Mouse (Mus musculus) granulocyte monocyte progenitor cell, adult 5-6 weeks (primary cell): ENCODE results near the gene Rnf7. TPM values are rescaled to one million over a fixed set of nuclear protein-coding genes. Genes with fewer than 3 reads are reported as not detected.
"Not testable (repeated sequence)": the region's sequence is repeated elsewhere in the genome, so short reads cannot be mapped to it uniquely, and the experiment has no call there.

Source experiments
- ATAC-seq: replicated peaks from 2 replicates; pipeline ENCODE4 v1.8.0; 2016; ENCODE audit warnings: mild to moderate bottlenecking, moderate TSS enrichment, inconsistent platforms; ENCODE audit not compliant: poor library complexity, severe bottlenecking
- total RNA-seq, 2 experiments: library from RNA; stranded (forward) in 1 of 2; stranded (reverse) in 1 of 2; fragments of 200-712, 200-1000 nt in 1 of 2; fragments of >200 nt in 1 of 2; fragmentation: Nextera tagmentation in 1 of 2; gene quantifications; 2 replicates each; pipeline ENCODE4 v1.2.3; 2014 to 2017

The Rnf7 gene
- 109 and 110 TPM in 2 replicates for total RNA-seq (2014; fragmentation: Nextera tagmentation)
- 53.9 and 72.0 TPM in 2 replicates for total RNA-seq (2017)

DNA sequence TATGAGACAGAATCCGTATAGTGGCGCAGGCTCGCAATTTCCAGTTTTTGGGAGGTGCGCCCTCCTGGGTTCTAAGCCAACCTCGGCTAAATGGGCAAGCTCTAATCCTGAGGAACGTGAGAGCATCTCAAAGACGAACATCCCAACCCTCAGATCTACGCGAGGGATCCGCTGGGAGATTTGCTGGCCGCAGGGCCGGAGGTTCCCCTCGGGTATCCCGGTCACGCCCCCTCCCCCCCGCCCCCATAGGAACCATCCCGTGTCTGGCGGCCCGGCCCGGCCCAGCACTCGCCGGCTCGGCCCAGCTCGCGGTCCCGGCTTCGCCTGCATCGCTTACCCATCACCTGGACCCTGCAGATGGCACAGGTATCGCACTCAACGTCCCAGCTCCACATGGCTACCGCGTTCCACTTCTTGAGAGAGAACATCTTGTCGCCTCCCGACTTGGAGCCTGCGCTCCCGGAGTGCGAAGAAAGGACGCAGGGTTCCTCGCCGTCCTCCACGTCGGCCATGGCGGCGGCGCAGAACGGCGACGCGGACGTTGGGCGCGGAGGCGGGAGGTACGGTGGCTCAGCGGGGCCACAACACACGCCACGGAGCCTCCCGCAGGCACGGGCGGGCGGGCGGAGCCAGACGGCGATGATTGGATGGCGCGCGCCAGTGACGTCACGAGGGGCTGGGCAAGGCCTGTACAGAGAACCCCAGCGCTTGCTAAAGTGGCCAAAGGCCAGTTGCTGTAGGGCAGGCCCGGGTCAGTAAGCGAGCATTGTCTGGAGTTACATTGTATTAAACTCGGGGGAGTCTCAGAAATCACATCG is at the start of gene Rnf7:
Gene Rnf7, minus strand, starts transcription at position 605 of the 818 bp plus-strand sequence.
- peak; percentile 99 for ATAC-seq

DNA sequence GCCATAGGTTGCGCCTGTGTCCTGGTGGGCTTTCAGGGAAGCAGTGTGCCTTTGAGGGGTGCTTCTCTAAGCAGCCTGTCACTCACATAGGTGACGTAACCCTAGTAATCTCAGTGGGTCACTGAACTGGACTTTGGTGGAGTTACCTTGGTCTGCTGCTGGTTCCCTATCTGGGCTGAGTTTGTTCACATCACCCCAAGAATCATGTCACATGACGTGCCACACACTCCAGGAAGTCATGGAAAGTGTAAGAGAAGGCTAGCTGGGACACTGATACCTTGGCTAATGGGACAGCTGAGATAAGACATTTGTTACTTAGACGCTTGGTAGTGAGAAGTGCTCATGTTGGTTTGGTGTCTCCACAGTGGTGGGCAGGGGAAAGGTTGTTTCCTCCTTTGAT is 47.5 kb upstream of the Rnf7 start:
- ATAC-seq = peak; percentile 13; the same call in 1 of the 2 replicates

DNA sequence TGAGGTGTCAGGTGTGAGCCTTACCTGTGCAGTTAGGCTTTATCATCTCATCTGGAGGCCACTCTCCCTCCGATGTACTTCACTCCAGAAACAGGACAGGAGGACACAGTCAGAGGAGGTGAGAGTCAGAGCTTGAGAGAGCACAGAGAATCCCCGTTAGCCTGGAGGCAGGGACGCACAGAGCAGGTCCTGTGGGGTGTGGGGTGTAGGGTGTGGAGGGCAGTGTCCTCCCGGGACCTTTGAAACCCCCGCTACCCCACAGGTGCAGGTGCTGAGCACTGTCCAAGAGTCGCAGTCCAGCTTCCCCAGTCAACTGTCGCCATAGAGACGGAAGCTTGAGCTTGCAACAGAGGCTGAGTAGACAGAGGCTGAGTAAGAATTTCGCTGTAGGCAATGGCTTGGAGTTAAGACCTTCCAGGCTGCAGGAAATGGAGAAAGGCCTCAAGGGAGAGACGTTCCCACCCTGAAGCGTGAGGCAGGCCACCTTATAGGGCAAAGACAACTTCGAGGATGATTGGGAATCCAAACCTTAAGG is 46.6 kb upstream of the Rnf7 start, which contains the start of gene Gm28729:
Gene Gm28729, minus strand, starts transcription at position 293 of the 535 bp plus-strand sequence.
- peak; percentile 67 for ATAC-seq

DNA sequence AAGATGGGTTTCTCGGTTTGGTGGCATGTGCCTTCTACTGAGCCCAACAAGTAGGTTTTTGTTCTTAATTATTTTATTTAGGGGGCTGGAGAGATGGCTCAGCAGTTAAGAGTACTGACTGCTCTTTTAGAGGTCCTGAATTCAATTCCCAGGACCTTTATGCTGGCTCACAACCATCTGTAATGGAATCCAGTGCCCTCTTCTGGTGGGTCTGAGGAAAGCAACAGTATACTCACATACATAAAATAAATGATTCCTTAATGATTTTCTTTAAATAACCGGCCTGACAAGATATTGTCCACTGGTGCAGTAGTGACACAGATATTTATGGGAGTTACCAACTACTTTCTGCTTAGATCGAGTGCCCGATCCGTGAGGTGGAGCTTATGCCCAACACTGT is 44.7 kb upstream of the Rnf7 start:
- ATAC-seq = no peak

DNA sequence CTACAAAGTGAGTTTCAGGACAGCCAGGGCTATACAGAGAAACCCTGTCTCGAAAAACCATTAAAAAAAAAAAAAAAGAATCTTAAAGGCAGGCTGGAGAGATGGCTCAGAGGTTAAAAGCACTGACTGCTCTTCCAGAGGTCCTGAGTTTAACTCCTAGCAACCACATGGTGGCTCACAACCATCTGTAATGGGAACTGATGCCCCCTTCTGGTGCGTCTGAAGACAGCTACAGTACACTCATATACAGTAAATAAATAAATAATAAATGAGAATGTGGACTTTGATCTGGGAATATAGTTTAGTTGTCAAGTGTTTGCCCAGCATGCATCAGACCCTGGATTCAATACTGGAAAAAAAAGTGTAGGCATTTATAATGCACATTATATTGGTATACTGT is 43.1 kb upstream of the Rnf7 start:
- not testable (repeated sequence) for ATAC-seq

DNA sequence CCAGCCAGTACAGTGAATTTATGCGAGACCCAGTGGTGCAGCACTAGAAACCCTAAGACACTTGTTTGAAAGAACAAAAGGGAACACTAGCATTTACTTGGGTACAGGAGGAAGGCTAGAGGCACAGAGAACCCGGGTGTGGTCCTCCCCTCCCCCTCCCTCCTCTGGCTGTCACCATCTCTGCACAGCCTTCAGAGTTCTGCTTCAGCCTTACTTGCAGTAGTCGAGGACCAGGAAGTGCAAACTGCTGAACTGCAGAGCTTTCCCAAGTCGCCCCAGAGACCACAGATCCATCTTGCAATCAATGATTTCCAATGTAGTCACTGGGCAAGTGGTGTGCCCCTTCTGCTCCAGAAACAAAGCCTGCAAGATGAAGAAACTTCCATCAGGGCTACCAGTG is 39.0 kb upstream of the Rnf7 start:
- peak; percentile 91 for ATAC-seq

DNA sequence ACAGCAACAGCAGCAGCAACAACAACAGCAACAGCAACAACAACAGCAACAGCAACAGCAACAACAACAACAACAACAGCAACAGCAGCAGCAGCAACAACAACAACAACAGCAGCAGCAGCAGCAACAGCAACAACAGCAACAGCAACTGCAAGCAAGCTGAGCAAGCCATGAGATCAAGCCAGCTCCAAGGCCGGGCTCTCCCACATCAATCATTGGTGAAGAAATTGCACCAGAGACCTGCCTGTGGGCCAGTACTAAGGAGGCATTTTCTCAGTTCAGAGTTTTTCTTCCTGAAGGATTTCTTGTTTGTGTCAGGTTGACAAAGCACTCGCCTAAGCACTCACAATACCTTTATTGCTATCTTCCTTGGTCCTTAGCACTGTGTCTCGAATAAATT is 38.3 kb upstream of the Rnf7 start:
- ATAC-seq = no peak

DNA sequence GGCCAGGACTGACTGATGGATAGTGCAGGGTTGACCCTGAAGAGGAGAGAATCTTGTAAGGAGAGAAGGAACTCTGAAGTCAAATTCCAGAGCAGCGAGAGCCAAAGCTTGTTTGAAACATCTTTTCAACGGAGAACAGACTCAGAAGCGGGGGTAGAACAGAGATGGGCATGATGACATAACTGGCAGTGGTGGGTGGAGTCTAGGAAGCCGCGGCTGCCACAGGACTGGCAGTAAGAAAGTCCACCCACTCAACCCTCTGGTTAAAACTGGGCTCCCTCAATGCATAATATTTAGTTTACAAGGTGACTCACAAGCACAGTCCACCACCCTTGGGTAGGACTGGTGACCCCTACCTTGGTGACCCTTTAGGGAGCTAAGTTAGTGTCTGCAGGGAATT is 37.3 kb upstream of the Rnf7 start:
- ATAC-seq = peak; percentile 71

DNA sequence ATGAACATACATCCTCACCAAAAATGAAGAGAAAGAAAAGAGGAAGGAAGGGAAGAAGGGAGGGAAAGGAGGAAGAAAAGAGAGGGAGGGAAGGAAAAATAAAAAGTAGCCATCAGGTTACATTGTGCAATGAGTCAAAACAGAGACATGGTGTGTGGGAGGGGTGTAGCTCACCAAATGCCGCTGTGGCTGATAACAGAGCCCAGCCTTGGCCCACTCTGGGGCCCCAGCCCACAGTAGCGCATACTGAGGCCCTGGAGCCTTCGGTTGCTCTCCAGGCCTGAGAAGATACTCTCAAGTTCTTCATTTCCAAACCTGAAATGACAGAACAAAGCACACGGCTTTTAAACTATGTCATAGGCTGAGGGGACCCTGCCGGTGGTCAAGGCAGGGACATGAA is 35.8 kb upstream of the Rnf7 start:
- ATAC-seq = no peak

DNA sequence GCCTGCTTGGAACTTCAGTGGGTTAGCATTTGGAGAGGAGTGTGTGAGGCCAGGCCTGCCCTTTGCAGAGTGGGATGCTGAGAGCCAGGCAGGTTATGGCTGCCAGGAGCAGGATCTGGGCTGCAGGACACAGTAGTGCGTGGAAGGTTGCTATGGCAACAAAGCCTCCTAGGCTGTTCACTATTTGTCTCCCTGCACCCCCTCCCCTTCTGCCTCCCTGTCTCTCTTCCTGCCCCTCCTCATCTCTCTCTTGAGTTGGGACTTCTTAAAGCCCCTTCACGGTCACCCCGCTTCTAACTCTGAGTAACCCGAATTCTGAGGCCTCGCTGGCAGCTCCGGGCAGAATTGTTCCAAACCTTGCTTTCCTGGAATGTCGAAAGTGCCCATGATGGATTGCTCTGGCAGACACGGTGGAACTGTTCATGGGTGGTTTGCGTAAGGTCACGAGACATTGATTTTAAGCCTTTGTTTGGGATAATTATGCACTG is 27.6 kb upstream of the Rnf7 start:
- no peak for ATAC-seq

DNA sequence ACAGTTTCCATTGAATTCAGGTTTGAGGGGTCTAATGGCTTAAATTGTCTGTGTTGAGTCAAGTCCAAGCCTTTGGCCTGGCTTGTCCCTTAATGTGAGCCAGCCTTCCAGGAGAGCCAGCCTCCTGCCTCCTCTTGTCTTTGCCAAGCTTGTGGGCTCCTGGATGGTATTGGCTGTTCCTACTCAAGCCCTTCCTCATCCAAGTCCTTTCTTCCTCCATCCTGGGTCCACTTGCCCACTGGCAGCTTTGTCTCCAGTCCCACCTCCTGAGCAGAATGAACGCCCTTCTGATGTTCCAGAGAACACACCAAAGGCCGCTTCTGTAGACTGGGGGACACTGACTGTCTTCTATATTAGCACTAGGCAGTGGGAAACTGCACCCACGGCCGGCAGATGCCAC is 26.7 kb upstream of the Rnf7 start:
- no peak for ATAC-seq

DNA sequence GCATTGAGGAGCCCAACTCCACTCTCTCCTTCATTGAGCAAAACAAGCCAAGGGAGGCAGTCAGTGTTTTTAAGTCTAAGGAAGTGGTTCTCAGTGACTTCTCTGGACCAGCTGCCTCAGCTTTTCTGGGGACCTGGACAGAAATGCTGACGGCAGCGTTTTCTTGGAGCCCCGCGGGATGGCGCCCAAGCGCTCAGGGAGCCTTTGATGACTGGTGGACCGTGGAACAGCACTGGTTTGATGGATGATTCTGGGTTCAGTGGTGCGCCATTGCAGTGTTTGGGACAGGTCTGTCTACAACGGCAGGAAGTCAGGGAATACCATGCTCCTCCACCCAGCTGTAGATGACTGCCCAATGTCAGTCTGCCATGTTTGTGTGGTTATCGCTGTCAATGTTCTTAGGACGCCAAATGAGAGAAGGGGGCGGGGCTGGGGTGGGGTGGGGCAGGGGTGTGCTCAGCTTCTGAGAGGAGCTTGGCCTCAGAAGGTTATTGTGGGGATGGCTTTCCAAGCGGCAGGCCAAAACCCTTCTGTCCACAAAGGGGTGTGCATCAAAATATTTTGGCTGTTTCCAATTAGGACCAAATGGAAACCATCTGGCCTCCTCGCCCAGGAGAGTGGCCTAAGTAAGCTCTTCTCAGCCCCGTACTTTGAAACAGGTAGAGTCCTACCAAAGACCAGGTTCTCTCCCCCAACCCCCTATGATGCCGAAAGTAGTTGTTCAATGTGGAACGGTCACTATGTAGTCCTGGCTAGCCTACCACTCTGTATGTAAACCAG is 25.8 kb upstream of the Rnf7 start:
- ATAC-seq = no peak

DNA sequence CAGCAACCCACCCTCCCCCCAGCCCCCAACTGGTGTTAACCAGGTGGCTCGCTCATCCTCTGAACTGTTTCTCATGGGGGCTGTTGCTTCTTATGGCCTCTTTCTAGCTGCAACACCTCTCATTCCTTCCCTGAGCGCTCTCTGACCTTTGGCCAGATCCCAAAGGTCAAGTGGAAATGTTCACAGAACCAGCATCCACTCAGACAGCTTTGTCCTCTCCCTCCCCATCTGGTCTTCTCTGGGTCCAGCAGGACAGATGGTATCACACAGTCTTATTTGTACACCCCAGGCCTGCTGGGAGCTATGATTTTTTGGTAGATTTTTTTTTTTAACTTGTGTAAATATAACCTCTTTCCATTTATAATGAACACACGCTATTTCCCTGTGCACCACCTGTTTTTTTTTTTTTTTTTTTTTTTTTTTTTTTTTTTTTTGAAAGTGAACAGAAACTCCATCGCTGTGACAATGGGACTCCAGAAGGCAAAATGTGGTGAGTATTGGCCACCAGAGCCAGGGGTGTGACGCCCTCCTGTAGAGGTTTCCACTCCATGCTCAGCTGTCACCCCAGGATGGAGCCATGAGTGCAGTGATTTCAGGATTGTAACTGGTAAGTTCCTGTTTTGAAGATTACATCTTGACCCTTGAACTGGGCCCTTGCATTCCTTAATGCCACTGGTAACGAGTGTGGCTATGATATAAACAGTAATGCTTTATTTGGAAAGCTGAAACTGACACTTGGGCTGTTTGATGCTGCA is 24.6 kb upstream of the Rnf7 start:
- no peak for ATAC-seq

DNA sequence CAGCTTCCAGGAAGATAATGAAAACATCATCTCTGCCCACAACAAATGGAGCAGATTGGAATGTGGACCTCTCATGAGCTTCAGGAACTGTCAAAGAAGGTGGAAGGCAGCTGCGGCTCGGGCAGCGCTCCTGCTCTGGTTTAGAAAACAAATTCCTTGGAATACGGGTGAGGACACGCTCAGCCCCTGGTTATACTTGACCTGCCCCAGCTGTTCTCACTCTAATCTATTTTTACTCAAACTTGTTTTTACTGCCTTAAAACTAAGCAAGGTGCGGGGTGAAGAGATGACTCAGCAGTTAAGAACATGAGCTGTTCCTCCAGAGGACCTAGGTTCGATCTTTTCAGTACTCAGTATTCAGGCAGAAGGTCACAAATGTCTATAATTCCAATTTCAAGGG is 22.7 kb upstream of the Rnf7 start:
- no peak for ATAC-seq

DNA sequence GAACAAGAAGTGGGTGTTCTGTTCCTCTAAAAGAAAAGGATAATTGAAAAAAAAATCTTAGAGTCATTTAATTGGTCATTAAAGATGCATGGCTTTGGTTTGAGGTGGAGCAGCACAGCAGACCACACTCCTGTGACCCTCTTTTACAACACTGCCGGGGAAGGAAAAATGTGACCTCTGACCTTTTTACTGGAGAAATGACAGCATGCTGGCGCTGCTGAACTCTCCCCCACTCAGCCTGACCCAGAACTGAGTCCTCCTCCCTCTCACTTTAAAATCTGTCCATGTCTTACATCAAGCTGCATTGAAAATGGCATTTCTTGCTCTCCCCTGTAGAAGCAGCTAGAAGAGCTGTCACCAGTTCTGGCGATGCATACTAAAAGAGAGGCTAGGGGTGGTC is 14.7 kb upstream of the Rnf7 start:
- no peak for ATAC-seq

DNA sequence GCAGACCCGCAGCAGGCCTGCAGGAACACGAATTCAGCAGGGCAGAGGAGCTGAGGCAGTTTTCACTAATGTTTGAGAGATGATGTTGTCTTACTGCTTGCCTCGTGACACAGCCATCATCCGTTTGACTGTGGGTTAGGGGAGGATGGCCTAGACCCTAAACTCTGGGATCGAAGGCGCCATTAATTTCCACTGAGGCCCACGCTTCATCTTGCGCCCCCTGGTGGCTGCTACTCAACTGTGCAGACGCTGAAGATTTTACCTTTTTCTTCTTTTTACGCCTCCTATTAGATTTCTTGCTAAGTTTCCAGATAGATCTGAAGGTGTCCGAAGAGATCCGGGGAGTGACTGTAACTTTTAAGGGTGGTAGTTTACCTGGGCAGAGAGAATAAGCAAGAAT is 13.3 kb upstream of the Rnf7 start:
- ATAC-seq = peak; percentile 85

DNA sequence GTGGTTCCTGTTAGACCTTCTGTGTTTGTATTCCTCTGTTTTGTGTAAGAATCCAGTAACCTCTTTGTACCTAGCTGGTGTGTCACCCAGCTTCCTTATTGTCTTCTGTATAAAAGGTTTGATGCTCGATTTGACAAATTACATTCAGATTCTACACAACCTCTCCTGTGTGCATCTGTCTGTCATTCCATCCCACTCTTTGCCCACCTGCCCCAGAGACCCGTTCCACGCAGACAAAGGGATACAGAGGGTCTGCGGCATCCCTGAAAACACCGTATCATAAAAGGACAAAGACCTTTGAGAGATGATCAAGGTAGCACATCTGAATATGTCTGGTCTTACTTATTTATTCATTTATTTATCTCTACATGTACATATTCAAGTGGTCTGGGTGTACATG is 9.4 kb upstream of the Rnf7 start:
- ATAC-seq = not testable (repeated sequence)

DNA sequence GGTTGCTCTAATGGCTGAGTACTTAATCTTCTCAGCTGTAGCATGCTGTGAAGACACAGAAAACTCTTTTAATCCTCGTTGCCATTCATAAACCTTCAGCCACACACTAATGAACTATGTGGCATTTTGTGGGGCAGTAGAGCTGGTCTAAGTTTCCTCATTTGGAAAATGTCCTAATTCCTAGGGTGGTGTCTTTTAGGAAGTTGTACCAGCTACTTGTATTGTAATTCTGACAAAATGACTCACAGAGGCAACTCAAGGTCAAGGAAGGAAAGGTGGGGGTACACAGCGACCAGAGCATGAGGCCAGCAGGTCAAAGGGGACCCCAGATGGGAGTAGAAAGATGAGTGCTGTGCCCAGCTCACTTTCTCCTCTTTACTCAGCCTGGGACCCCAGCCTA is 5.2 kb upstream of the Rnf7 start:
- ATAC-seq = peak; percentile 45

DNA sequence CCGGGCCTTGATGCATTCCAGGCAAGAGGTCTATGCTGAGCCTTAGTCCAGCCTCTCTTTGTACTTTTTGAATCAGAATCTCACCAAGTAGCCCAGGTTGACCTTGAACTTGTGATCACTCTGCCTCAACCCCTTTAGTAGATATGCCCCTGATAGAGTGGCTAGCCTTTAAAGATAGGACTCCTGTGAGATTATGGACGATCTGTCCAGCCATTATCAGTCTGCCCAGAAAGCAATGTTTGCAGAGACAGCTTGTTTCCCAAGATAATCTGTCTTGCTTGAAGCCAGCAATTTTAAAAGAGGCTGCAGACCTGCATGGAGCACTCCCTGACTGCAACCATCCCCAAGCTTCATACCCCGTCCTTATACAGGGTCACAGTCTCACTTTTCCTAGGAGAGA is 4.6 kb upstream of the Rnf7 start:
- ATAC-seq = no peak

DNA sequence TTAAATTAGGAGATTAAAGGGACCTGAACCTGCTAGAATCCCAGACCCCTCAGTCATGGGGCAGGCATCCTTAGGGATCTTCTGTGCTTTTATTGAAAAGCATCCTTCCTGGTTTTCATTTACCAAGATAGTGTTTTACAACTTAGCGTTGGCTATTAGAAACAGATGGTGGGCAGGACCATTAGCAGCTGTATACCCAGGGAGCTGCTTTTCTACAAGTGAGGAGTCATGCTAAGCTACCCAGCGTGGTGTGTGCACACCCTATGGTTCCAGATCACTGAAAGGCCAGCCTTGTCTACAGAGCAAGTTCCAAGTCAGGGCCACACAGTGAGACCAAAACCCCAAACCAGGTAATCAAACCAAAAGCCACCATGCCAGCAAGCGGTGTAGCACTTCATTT is 6.1 kb downstream of the Rnf7 start:
- ATAC-seq = no peak
